Comparison of ENCODE assay signal across 10 mouse cellular contexts in genomic region chr3:136165167-136166032, GRCm38 (mm10).
DNase-seq lines count a peak whose midpoint lies in the region; ATAC-seq and TF ChIP-seq lines count a peak whose summit lies in the region.
"Had no signal": no experiment of that assay in that cellular context is flagged by ENCODE, and none has a peak within 500 bp of the region (broad histone marks: within the 10 kb centered on the region; RNA-seq: fewer than 3 reads in every experiment).

No protein-coding gene starts in this region.

- H3K4me2 ChIP-seq in heart, embryonic 15.5 days, result no peak overlapping the region
- H3K4me2 ChIP-seq: liver, embryonic 13.5 days had no signal

- H3K9ac ChIP-seq in heart, embryonic 15.5 days, result no peak overlapping the region
- H3K9ac ChIP-seq: liver, embryonic 13.5 days had no signal

- no peak for TF ChIP-seq POLR2A in brain, embryonic 14.5 days (IDR thresholded peaks at IDR 0.05; ENCODE audit: borderline replicate concordance, extremely low read depth, insufficient read depth, insufficient read length, poor library complexity, severe bottlenecking)

- no peaks in the 10 kb centered on the region for H3K27me3 ChIP-seq in heart, embryonic 15.5 days
- H3K27me3 ChIP-seq in embryonic facial prominence, embryonic 10.5 days (replicated peaks; ENCODE audit: low read depth, poor library complexity, severe bottlenecking), result no peaks in the 10 kb centered on the region
- H3K27me3 ChIP-seq: liver, embryonic 13.5 days had no signal

- H3K9me3 ChIP-seq in heart, embryonic 15.5 days (replicated peaks), result no peaks in the 10 kb centered on the region
- no peaks in the 10 kb centered on the region for H3K9me3 ChIP-seq in embryonic facial prominence, embryonic 10.5 days
- H3K9me3 ChIP-seq: liver, embryonic 13.5 days had no signal

- WGBS in heart, embryonic 15.5 days, result 53% methylated on average over 7 of the region's 7 CpGs
- WGBS in embryonic facial prominence, embryonic 10.5 days, result 89% methylated on average over 7 of the region's 7 CpGs

- no peaks in the 10 kb centered on the region for H3K4me1 ChIP-seq in heart, embryonic 15.5 days (replicated peaks)
- no peaks in the 10 kb centered on the region for H3K4me1 ChIP-seq in embryonic facial prominence, embryonic 10.5 days
- H3K4me1 ChIP-seq: liver, embryonic 13.5 days had no signal

- no peak for TF ChIP-seq CTCF in brain, embryonic 14.5 days (IDR thresholded peaks at IDR 0.05; ENCODE audit: borderline replicate concordance, extremely low read depth, insufficient read depth, insufficient read length)

- H3K27ac ChIP-seq in heart, embryonic 15.5 days, result no peak overlapping the region
- H3K27ac ChIP-seq in embryonic facial prominence, embryonic 10.5 days (replicated peaks), result no peak overlapping the region
- H3K27ac ChIP-seq: liver, embryonic 13.5 days had no signal

- DNase-seq in brain, embryonic 14.5 days (ENCODE audit: low read depth), result peak; percentile 44
- DNase-seq in cerebellum, postnatal 10 days, result peak; percentile 96 to 97
- peak; percentile 33 to 72 for DNase-seq in left cerebral cortex, adult 8-10 months (ENCODE audit: low spot score in 2 of 2)
- DNase-seq in natural killer cell, adult 2 months (ENCODE audit: low spot score in 2 of 2), result no peak
- DNase-seq in urinary bladder, postnatal 14 days (ENCODE audit: low spot score), result no peak
- DNase-seq in embryonic facial prominence, embryonic 10.5 days (ENCODE audit: low spot score), result no peak
- DNase-seq: liver, embryonic 13.5 days; thymus, adult 18-20 months had no signal

- peak; percentile 55; the same call in 1 of the 2 replicates for ATAC-seq in heart, embryonic 15.5 days (replicated peaks; ENCODE audit: insufficient number of reproducible peaks, insufficient read depth, low FRiP score, low read depth)
- ATAC-seq in activated CD4-positive, CD25-positive, alpha-beta regulatory T cell, adult 4 months, result no peak

- H3K4me3 ChIP-seq in heart, embryonic 15.5 days, result no peak overlapping the region
- H3K4me3 ChIP-seq in embryonic facial prominence, embryonic 10.5 days, result no peak overlapping the region
- H3K4me3 ChIP-seq: liver, embryonic 13.5 days had no signal

- no peaks in the 10 kb centered on the region for H3K36me3 ChIP-seq in heart, embryonic 15.5 days
- H3K36me3 ChIP-seq in embryonic facial prominence, embryonic 10.5 days (replicated peaks), result no peaks in the 10 kb centered on the region
- H3K36me3 ChIP-seq: liver, embryonic 13.5 days had no signal

Comparison
In these comparisons a context has a peak if more than half of its experiments do, and no peak if none do; other contexts are left out.
1. DNase-seq: peak in brain, embryonic 14.5 days (single experiment), cerebellum, postnatal 10 days (2 of 2) and left cerebral cortex, adult 8-10 months (2 of 2); none in natural killer cell, adult 2 months (0 of 2), urinary bladder, postnatal 14 days (single experiment) and embryonic facial prominence, embryonic 10.5 days (single experiment).